Mouse (Mus musculus): ENCODE results near the gene Blmh. TPM values are rescaled to one million over a fixed set of nuclear protein-coding genes. Genes with fewer than 3 reads are reported as not detected.

Blmh gene
- total and polyA plus RNA-seq, 3 experiments: 167 to 261 (median 212) TPM

GRCm38 (mm10) chr11:76945386-76946202 is 21.0 kb downstream of the Blmh start (continued):
- TF ChIP-seq IRF4 (IDR thresholded peaks at IDR 0.05; ENCODE audit: low read depth, low read length) (peak; percentile 88), MXI1 (IDR thresholded peaks at IDR 0.05; ENCODE audit: low read depth, low read length) (peak; percentile 66), PAX5 (IDR thresholded peaks at IDR 0.05; ENCODE audit: low read length) (no peak)

GRCm38 (mm10) chr11:76946203-76946585 is 21.6 kb downstream of the Blmh start:
- DNase-seq (ENCODE audit: extremely low read depth): no peak
- dilution Hi-C loops (cut with MboI; ENCODE audit: extremely low pct_ligation_motif_present, extremely low pct_unique_long_range_greater_than_20kb, low sequenced_read_pairs): no loop called here

GRCm38 (mm10) chr11:76953536-76953935 is 28.9 kb downstream of the Blmh start:
- no peaks in the 10 kb centered on the region for H3K27me3 ChIP-seq (replicated peaks)
- H3K36me3 ChIP-seq (replicated peaks in 1 of 2; ENCODE audit: control insufficient read depth in 1 of 2, insufficient read depth in 1 of 2, low read length in 1 of 2): peaks cover 65 to 88% of the 10 kb centered on the region in 2 experiments
- in situ Hi-C loops (cut with MboI; ENCODE audit: low pct_ligation_motif_present, low pct_unique_long_range_greater_than_20kb, low sequenced_read_pairs): no loop called here
- 0 out of 4 replicates have a peak, but pooled peaks cover 0 to 3% of the 10 kb centered on the region in 2 experiments for H3K4me1 ChIP-seq (ENCODE audit: control insufficient read depth in 1 of 2, insufficient read depth in 2 of 2)
- no peak overlapping the region for H3K27ac ChIP-seq (ENCODE audit: insufficient read depth, low read depth)
- H3K9me3 ChIP-seq (replicated peaks; ENCODE audit: low read length): no peaks in the 10 kb centered on the region
- dilution Hi-C loops (cut with MboI; ENCODE audit: extremely low pct_ligation_motif_present, extremely low pct_unique_long_range_greater_than_20kb, low sequenced_read_pairs): no loop called here
- no peak overlapping the region for H3K9ac ChIP-seq (ENCODE audit: insufficient read depth, low read depth)
- H3K79me2 ChIP-seq (replicated peaks; ENCODE audit: control insufficient read depth, extremely low read depth, insufficient read depth, poor library complexity, severe bottlenecking): no peaks in the 10 kb centered on the region; the same call in 1 of the 2 replicates
- no peak overlapping the region for H3K4me2 ChIP-seq (ENCODE audit: insufficient read depth, low read depth, poor library complexity, severe bottlenecking)
- no peak for DNase-seq (ENCODE audit: extremely low read depth)
- TF ChIP-seq CHD2 (IDR thresholded peaks at IDR 0.05; ENCODE audit: low read length) (no peak), RAD21 (IDR thresholded peaks at IDR 0.05; ENCODE audit: low read depth, low read length) (no peak), MXI1 (IDR thresholded peaks at IDR 0.05; ENCODE audit: low read depth, low read length) (no peak), TBP (conservative IDR thresholded peaks at IDR 0.05; ENCODE audit: low read depth, low read length) (no peak), ZNF384 (IDR thresholded peaks at IDR 0.05; ENCODE audit: low read depth, low read length) (no peak), POLR2AphosphoS2 (IDR thresholded peaks at IDR 0.05; ENCODE audit: low read depth, low read length) (no peak), E2F4 (IDR thresholded peaks at IDR 0.05; ENCODE audit: insufficient replicate concordance, low read depth, low read length) (no peak), NELFE (IDR thresholded peaks at IDR 0.05; ENCODE audit: low read depth, low read length) (no peak)
- H3K4me3 ChIP-seq (replicated peaks in 1 of 3; ENCODE audit: low read depth in 2 of 3, low read length in 2 of 3, poor library complexity in 1 of 3): no peak overlapping the region

More at GRCm38 (mm10) chr11:76946203-76946585, 21.6 kb downstream of the Blmh start:
- Histone ChIP-seq H3K79me2 (replicated peaks; ENCODE audit: control insufficient read depth, extremely low read depth, insufficient read depth, poor library complexity, severe bottlenecking) (peaks cover 16% of the 10 kb centered on the region), H3K9ac (ENCODE audit: insufficient read depth, low read depth) (peak overlapping the region; percentile 93), H3K4me1 (ENCODE audit: control insufficient read depth in 1 of 2, insufficient read depth in 2 of 2) (peaks cover 3 to 32% of the 10 kb centered on the region in 2 experiments), H3K9me3 (replicated peaks; ENCODE audit: low read length) (no peaks in the 10 kb centered on the region), H3K36me3 (replicated peaks in 1 of 2; ENCODE audit: control insufficient read depth in 1 of 2, insufficient read depth in 1 of 2, low read length in 1 of 2) (peaks cover 16 to 31% of the 10 kb centered on the region in 2 experiments), H3K4me3 (replicated peaks in 1 of 3; ENCODE audit: low read depth in 2 of 3, low read length in 2 of 3, poor library complexity in 1 of 3) (peak overlapping the region; percentile 84 to 92 (median 86)), H3K4me2 (ENCODE audit: insufficient read depth, low read depth, poor library complexity, severe bottlenecking) (peak overlapping the region; percentile 100), H3K27ac (ENCODE audit: insufficient read depth, low read depth) (peak overlapping the region; percentile 10), H3K27me3 (replicated peaks) (no peaks in the 10 kb centered on the region)
- in situ Hi-C loops (cut with MboI; ENCODE audit: low pct_ligation_motif_present, low pct_unique_long_range_greater_than_20kb, low sequenced_read_pairs): no loop called here
- no peak for TF ChIP-seq MAZ (IDR thresholded peaks at IDR 0.05; ENCODE audit: low read depth, low read length)
- no peak for TF ChIP-seq NRF1 (IDR thresholded peaks at IDR 0.05; ENCODE audit: low read depth, low read length)
- TF ChIP-seq CHD2 (IDR thresholded peaks at IDR 0.05; ENCODE audit: low read length): no peak
- no peak for TF ChIP-seq ETS1 (conservative IDR thresholded peaks at IDR 0.05; ENCODE audit: low read depth, low read length)
- TF ChIP-seq HCFC1 (IDR thresholded peaks at IDR 0.05; ENCODE audit: low read depth, low read length): no peak
- TF ChIP-seq ELF1 (IDR thresholded peaks at IDR 0.05; ENCODE audit: low read depth, low read length): no peak
- no peak for TF ChIP-seq POLR2A (IDR thresholded peaks at IDR 0.05; ENCODE audit: low read depth, low read length)
- TF ChIP-seq IRF4 (IDR thresholded peaks at IDR 0.05; ENCODE audit: low read depth, low read length): no peak
- no peak for TF ChIP-seq MXI1 (IDR thresholded peaks at IDR 0.05; ENCODE audit: low read depth, low read length)
- TF ChIP-seq RCOR1 (conservative IDR thresholded peaks at IDR 0.05; ENCODE audit: low read depth, low read length): no peak
- no peak for TF ChIP-seq MAX (IDR thresholded peaks at IDR 0.05; ENCODE audit: low read length)
- no peak for TF ChIP-seq NELFE (IDR thresholded peaks at IDR 0.05; ENCODE audit: low read depth, low read length)
- TF ChIP-seq ZC3H11A (IDR thresholded peaks at IDR 0.05; ENCODE audit: low read depth, low read length): no peak
- TF ChIP-seq ZKSCAN1 (IDR thresholded peaks at IDR 0.05; ENCODE audit: borderline replicate concordance, low read depth, low read length): no peak
- no peak for TF ChIP-seq ZNF384 (IDR thresholded peaks at IDR 0.05; ENCODE audit: low read depth, low read length)
- TF ChIP-seq MAFK (IDR thresholded peaks at IDR 0.05; ENCODE audit: insufficient replicate concordance, low read length): no peak
- no peak for TF ChIP-seq ZMIZ1 (IDR thresholded peaks at IDR 0.05; ENCODE audit: low read depth, low read length)
